Mouse (Mus musculus): ENCODE measurements around the gene Neu3. TPM values are rescaled to one million over a fixed set of nuclear protein-coding genes. Genes with fewer than 3 reads are reported as not detected.

The Neu3 gene
- polyA plus RNA-seq, 1 experiment: 0.82 TPM

GRCm38 (mm10) chr7:99851618-99852017 is 23.4 kb upstream of the Neu3 start:
- Histone ChIP-seq H3K27me3 (ENCODE audit: control insufficient read depth, insufficient read depth, low read length) (no peaks in the 10 kb centered on the region), H3K4me1 (ENCODE audit: control insufficient read depth, insufficient read depth, insufficient read length, low read length) (no peaks in the 10 kb centered on the region), H3K27ac (ENCODE audit: insufficient read depth, low read depth, low read length) (no peak overlapping the region), H3K36me3 (ENCODE audit: control insufficient read depth, insufficient read depth, low read length) (peaks cover 31% of the 10 kb centered on the region), H3K4me3 (ENCODE audit: low read depth, low read length) (no peak overlapping the region)
- TF ChIP-seq POLR2A (IDR thresholded peaks at IDR 0.05; ENCODE audit: low read depth, low read length): no peak
- 73% methylated on average over 6 of the region's 6 CpGs for WGBS

GRCm38 (mm10) chr7:99851121-99851520 is 22.9 kb upstream of the Neu3 start:
- TF ChIP-seq CTCF (IDR thresholded peaks at IDR 0.05; ENCODE audit: extremely low read depth, insufficient read length, insufficient replicate concordance, low read depth, low read length) (no peak), POLR2A (IDR thresholded peaks at IDR 0.05; ENCODE audit: low read depth, low read length) (no peak)
- Histone ChIP-seq H3K27ac (ENCODE audit: insufficient read depth, low read depth, low read length) (no peak overlapping the region), H3K4me3 (ENCODE audit: low read depth, low read length) (no peak overlapping the region), H3K4me1 (ENCODE audit: control insufficient read depth, insufficient read depth, insufficient read length, low read length) (no peaks in the 10 kb centered on the region; the same call in 1 of the 2 replicates), H3K36me3 (ENCODE audit: control insufficient read depth, insufficient read depth, low read length) (peaks cover 34% of the 10 kb centered on the region), H3K27me3 (ENCODE audit: control insufficient read depth, insufficient read depth, low read length) (no peaks in the 10 kb centered on the region)
- 64% methylated on average over 1 of the region's 1 CpGs for WGBS

GRCm38 (mm10) chr7:99850534-99850933 is 22.3 kb upstream of the Neu3 start:
- WGBS: 92% methylated on average over 5 of the region's 5 CpGs
- no peak overlapping the region for H3K4me3 ChIP-seq (ENCODE audit: low read depth, low read length)
- H3K36me3 ChIP-seq (ENCODE audit: control insufficient read depth, insufficient read depth, low read length): peaks cover 38% of the 10 kb centered on the region
- TF ChIP-seq POLR2A (IDR thresholded peaks at IDR 0.05; ENCODE audit: low read depth, low read length) (no peak), CTCF (IDR thresholded peaks at IDR 0.05; ENCODE audit: extremely low read depth, insufficient read length, insufficient replicate concordance, low read depth, low read length) (no peak)
- no peaks in the 10 kb centered on the region for H3K27me3 ChIP-seq (ENCODE audit: control insufficient read depth, insufficient read depth, low read length)
- H3K27ac ChIP-seq (ENCODE audit: insufficient read depth, low read depth, low read length): no peak overlapping the region
- H3K4me1 ChIP-seq (ENCODE audit: control insufficient read depth, insufficient read depth, insufficient read length, low read length): no peaks in the 10 kb centered on the region; the same call in 1 of the 2 replicates

GRCm38 (mm10) chr7:99845533-99846236 is 17.5 kb upstream of the Neu3 start:
- TF ChIP-seq CTCF (IDR thresholded peaks at IDR 0.05; ENCODE audit: extremely low read depth, insufficient read length, insufficient replicate concordance, low read depth, low read length): no peak
- TF ChIP-seq POLR2A (IDR thresholded peaks at IDR 0.05; ENCODE audit: low read depth, low read length): no peak
- Histone ChIP-seq H3K4me1 (ENCODE audit: control insufficient read depth, insufficient read depth, insufficient read length, low read length) (peaks cover 1% of the 10 kb centered on the region; the same call in 1 of the 2 replicates), H3K27me3 (ENCODE audit: control insufficient read depth, insufficient read depth, low read length) (no peaks in the 10 kb centered on the region), H3K4me3 (ENCODE audit: low read depth, low read length) (no peak overlapping the region), H3K27ac (ENCODE audit: insufficient read depth, low read depth, low read length) (no peak overlapping the region), H3K36me3 (ENCODE audit: control insufficient read depth, insufficient read depth, low read length) (peaks cover 54% of the 10 kb centered on the region)
- 57% methylated on average over 8 of the region's 8 CpGs for WGBS

GRCm38 (mm10) chr7:99838241-99838640 is 10.0 kb upstream of the Neu3 start:
- no peak for TF ChIP-seq CTCF (IDR thresholded peaks at IDR 0.05; ENCODE audit: extremely low read depth, insufficient read length, insufficient replicate concordance, low read depth, low read length)
- TF ChIP-seq POLR2A (IDR thresholded peaks at IDR 0.05; ENCODE audit: low read depth, low read length): no peak
- WGBS: 88% methylated on average over 3 of the region's 3 CpGs
- H3K27me3 ChIP-seq (ENCODE audit: control insufficient read depth, insufficient read depth, low read length): no peaks in the 10 kb centered on the region
- peaks cover 27% of the 10 kb centered on the region for H3K36me3 ChIP-seq (ENCODE audit: control insufficient read depth, insufficient read depth, low read length)
- peaks cover 12% of the 10 kb centered on the region; the same call in 1 of the 2 replicates for H3K4me1 ChIP-seq (ENCODE audit: control insufficient read depth, insufficient read depth, insufficient read length, low read length)
- H3K4me3 ChIP-seq (ENCODE audit: low read depth, low read length): no peak overlapping the region
- H3K27ac ChIP-seq (ENCODE audit: insufficient read depth, low read depth, low read length): 0 out of 2 replicates have a peak overlapping the region, but pooled peaks have one; percentile 8

GRCm38 (mm10) chr7:99837358-99838071 is 9.3 kb upstream of the Neu3 start:
- H3K27ac ChIP-seq (ENCODE audit: insufficient read depth, low read depth, low read length): 0 out of 2 replicates have a peak overlapping the region, but pooled peaks have one; percentile 8
- H3K4me3 ChIP-seq (ENCODE audit: low read depth, low read length): no peak overlapping the region
- peaks cover 22% of the 10 kb centered on the region for H3K36me3 ChIP-seq (ENCODE audit: control insufficient read depth, insufficient read depth, low read length)
- H3K27me3 ChIP-seq (ENCODE audit: control insufficient read depth, insufficient read depth, low read length): no peaks in the 10 kb centered on the region
- no peak for TF ChIP-seq POLR2A (IDR thresholded peaks at IDR 0.05; ENCODE audit: low read depth, low read length)
- no peak for TF ChIP-seq CTCF (IDR thresholded peaks at IDR 0.05; ENCODE audit: extremely low read depth, insufficient read length, insufficient replicate concordance, low read depth, low read length)
- WGBS: 34% methylated on average over 6 of the region's 6 CpGs
- peaks cover 12% of the 10 kb centered on the region; the same call in 1 of the 2 replicates for H3K4me1 ChIP-seq (ENCODE audit: control insufficient read depth, insufficient read depth, insufficient read length, low read length)

- Histone ChIP-seq H3K27ac (ENCODE audit: insufficient read depth, low read depth, low read length) (no peak overlapping the region), H3K4me1 (ENCODE audit: control insufficient read depth, insufficient read depth, insufficient read length, low read length) (peaks cover 12% of the 10 kb centered on the region; the same call in 1 of the 2 replicates), H3K36me3 (ENCODE audit: control insufficient read depth, insufficient read depth, low read length) (peaks cover 18% of the 10 kb centered on the region), H3K27me3 (ENCODE audit: control insufficient read depth, insufficient read depth, low read length) (no peaks in the 10 kb centered on the region), H3K4me3 (ENCODE audit: low read depth, low read length) (no peak overlapping the region)
- TF ChIP-seq POLR2A (IDR thresholded peaks at IDR 0.05; ENCODE audit: low read depth, low read length) (no peak), CTCF (IDR thresholded peaks at IDR 0.05; ENCODE audit: extremely low read depth, insufficient read length, insufficient replicate concordance, low read depth, low read length) (no peak)
- WGBS: 56% methylated on average over 4 of the region's 4 CpGs
Measured at GRCm38 (mm10) chr7:99836781-99837180, 8.6 kb upstream of the Neu3 start.
